Mouse (Mus musculus) kidney, adult 8-10 months (tissue): ENCODE results near the gene Gnaz.

Source experiments
- DNase-seq, 2 experiments: peaks; one replicate each; pipeline ENCODE4 v3.0.0; 2022

The Gnaz gene

DNA sequence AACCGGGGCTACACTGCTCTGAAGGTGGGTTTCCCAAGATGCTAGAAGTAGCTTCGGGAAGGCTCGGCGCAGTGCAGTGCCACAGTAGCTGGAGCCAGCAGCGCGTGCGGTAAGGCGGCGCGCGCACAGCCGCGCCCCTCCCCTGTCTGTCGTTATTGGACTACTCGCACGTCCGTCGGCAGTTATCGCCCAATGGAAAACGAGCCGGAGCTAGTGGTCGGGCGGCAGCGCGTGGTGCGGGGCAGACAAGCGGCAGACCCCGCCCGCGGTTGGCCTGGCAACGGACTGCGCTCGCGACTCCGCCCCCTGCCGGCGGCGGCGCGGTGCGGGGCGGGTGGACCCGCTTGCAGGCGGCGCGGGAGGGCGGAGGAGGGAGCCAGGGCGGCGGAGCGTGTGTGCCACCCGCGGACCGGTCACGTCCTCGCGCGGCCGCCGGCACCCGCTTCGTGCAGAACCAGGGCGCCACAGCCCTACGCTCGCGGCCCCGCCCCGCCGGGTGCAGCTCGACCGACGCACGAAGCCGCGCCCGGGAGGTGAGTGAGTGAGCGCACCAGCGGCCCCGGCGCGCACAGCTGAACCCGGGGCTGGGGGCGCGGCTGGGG, at the start of gene Gnaz:
Gene Gnaz, plus strand, starts transcription at position 328 of the 602 bp plus-strand sequence.
- DNase-seq: peak; percentile 96 to 97

DNA sequence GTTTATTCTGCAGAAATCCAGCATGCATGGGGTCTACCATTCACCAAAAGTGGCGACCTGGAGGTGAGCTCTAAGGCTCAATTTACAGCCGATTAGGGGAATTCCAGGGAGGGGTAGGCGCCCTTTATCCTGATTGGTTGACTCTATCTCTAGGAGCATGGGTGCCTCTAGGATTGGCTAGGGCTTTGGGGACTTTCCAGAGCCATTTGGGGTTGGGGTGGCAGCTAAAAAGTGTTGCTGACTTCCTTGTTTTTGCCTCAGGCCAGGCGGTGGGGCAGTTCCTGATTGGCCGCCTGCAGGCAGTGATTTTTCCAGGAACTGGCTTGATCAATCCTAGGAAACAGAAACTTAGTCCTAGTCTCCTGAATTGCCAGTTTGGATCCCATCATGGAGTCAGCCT, 47.7 kb upstream of the Gnaz start:
- DNase-seq: no peak

- peak; percentile 35 to 66 for DNase-seq
Measured at GRCm38 (mm10) chr10:74920853-74921567, 46.0 kb upstream of the Gnaz start.

DNA sequence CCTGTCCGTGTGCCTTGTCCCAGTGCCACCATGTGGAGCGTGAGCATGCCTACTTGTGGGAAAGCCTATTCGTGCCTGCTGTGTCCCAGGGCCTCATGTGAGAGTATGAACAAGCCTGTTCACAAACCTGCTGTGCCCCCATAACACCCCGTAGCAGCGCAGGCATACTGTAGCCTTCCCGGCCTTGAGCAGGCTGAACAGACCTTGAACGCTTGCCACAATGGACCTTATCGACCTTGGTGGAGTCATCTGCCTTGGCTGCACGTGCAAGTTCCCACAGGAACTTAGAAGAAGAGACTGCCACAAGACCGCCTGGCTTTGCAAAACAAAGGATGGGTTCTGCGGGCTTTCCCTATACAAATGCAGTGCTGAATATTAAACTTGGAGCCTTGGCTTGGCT, 45.4 kb upstream of the Gnaz start:
- no peak for DNase-seq

GRCm38 (mm10) chr10:74922763-74923162, 44.2 kb upstream of the Gnaz start:
- peak in 1 of 2 experiments; percentile 30 for DNase-seq

DNA sequence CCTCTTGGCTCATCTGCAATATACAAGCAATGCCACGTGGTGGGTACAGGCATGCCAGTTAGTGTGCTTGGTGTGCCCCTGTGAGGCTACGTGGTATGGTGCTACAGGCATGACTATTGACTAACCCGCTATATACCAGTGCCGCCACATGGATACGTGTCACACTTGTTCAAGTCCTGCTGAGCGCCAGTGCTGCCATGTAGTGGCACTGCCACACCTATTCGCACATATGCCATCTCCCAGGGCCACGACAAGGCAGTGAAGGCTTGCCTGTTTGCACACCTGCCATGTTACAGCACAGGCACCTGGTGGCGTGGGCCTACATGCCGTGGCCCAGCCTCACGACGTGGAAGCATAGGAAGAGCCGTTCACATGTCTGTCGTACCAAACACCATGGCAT, 42.7 kb upstream of the Gnaz start:
- DNase-seq: no peak

GRCm38 (mm10) chr10:74925324-74925723, 41.7 kb upstream of the Gnaz start:
- peak in 1 of 2 experiments; percentile 61 for DNase-seq

GRCm38 (mm10) chr10:74928276-74928675, 38.7 kb upstream of the Gnaz start:
- DNase-seq: no peak

GRCm38 (mm10) chr10:74929578-74929977, 37.4 kb upstream of the Gnaz start:
- DNase-seq: peak in 1 of 2 experiments; percentile 24

DNA sequence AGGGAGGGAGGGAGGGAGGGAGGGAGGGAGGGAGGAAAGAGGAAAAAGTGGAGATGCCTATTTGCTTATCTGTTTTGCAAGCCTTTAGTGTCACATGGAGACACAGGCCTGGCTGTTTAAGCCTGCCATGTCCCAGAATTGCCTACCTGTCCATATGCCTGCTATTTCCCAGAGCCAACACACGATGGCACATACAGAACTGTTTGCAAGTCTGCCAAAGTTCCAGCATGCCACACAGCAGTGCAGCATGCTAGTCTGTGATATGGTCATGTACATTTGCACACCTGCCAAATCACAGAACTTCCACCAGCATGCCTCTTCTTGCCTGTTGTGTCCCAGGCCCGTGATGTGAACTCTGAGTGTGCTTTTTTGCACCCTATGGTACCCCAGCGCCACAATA, 36.4 kb upstream of the Gnaz start:
- no peak for DNase-seq

GRCm38 (mm10) chr10:74931631-74932030, 35.3 kb upstream of the Gnaz start:
- DNase-seq: no peak

GRCm38 (mm10) chr10:74932487-74932886, 34.5 kb upstream of the Gnaz start:
- DNase-seq: no peak

DNA sequence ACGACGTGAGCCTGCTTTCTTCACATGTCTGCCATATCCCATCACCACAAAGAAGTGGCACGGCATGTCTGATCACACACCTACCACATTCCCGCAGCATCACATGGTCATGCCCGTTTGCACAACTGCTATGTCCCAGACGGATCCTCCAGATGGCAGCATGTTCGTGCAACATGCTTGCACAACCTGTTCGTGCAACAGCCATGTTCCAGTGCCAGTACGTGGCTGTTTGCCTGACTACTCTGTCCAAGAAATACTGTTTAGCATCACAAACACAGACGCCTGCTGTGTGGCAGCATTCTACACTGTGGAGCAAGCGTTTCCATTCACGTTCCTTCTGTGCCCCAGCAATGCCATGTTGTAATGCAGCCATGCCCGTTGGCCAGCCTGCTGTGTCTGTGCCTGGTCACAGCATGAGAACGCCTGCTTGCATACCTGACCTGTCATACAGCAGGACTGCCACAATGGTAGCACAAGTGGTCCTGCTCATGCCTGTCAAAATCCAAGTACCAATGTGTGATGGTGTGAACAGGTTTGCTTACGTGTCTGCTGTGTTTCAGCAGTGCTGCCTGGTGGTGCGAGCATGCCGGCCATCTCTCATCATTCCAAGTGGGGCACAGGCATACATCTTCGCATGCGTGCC, 33.3 kb upstream of the Gnaz start:
- no peak for DNase-seq

DNA sequence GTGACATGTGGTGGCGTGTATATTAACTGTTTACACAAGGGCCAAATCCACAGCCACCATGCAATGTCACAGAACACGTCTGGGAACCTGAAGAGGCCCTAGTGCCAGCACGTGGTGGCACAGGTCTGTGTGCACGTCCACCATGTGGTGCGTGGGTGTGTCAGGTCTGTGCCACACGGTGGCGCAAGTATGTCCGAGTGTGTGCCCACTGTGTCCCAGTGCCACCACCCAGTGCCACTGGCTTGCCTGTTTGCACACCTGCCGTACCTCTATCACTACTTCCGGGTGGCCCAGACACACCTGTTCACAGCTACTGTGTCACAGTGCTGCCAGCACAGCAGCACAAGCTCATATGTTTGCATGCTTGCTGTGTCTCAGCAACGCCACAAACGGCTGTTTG, 32.5 kb upstream of the Gnaz start:
- DNase-seq: no peak

GRCm38 (mm10) chr10:74935016-74935415, 32.0 kb upstream of the Gnaz start:
- peak in 1 of 2 experiments; percentile 29 for DNase-seq

GRCm38 (mm10) chr10:74937003-74937790, 29.8 kb upstream of the Gnaz start:
- peak in 1 of 2 experiments; percentile 24 for DNase-seq

GRCm38 (mm10) chr10:74938410-74938809, 28.6 kb upstream of the Gnaz start:
- DNase-seq: no peak

- DNase-seq: no peak
Measured at GRCm38 (mm10) chr10:74939300-74939699, 27.7 kb upstream of the Gnaz start.

DNA sequence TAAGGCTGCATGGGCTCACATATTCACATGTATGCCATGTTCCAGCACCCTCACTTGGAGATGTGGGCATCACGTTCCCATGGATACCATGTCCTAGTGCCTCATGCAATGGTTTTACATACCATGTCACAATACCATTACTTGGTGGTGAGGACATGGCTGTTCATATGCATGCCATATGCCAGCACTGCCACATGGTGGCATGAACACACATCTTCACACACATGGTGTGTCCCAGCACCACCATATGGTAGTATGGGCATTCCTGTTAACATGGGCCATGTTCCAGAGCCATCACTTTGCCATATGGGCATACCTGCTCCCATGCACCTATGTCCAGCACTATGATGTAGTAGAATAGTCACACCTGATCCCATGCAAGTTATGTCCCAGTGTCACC, 26.2 kb upstream of the Gnaz start:
- DNase-seq: no peak

DNA sequence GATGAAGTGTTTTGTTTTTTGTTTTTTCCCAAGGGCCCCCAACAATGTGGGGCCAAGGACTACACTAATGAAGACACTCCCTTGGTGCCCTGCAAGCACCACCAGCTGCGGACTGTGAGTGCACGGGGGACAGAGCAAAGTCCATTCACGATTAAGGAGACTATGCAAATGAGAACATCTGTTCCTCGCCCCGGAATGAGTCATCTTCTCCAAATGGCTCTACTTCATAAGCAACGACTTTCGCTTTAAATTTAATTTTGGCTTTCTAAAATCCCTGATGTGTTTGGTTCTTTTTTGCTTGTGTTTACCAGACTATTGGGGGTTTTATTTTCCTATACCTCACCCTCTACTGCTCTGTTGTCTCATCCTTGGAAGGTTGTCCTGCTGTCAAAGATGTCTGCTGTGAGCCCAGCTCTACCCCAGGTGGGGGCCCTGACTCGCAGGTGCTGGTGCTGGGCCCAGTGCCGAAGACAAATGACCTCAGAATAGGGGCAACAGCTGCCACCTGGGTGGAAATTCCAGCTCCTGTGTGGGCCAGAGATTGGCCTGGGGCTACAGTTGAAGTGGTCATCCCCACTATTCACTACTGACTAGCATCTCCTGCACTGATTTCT, 14.0 kb upstream of the Gnaz start:
- DNase-seq: no peak

- DNase-seq: no peak
Measured at GRCm38 (mm10) chr10:74964380-74964779, 2.6 kb upstream of the Gnaz start.

DNA sequence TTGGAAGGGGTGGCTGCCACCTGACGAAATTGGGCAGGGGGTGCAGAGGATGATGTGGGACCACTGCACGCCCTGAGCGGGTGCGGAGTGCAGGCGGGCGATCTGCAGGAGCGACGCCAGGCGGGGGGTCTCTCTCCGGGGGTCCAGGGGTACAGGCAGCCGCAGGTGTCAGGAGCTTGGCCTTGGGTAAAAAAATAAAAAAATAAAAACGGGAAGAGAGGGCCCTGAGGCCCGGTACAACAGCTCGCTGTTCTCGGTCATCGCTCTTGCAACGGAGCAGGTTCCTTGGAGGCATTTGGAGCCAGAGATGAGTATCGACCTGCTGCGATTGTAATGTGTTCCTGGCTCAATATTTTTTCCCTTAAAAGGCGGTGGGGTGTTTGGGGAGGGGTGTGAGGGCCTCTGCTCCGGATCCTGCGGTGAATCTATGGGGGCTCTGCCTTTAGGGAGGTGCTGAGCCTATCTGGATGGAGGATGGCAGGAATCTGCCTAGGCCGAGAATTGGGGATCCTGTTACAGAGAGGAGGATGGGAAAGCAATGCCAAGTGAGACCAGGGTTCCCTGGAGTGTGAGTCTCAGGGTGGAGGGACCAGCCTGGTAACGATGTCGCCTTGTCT, 782 bp downstream of the Gnaz start:
- peak; percentile 4 to 6 for DNase-seq
